Mouse (Mus musculus) embryonic fibroblast, embryonic 13.5 days (primary cell): ENCODE measurements around the gene Ago4.

ENCODE experiments used
- CTCF ChIP-seq: IDR thresholded peaks from 2 replicates; pipeline ENCODE4 v1.5.1; 2011; ENCODE audit warnings: mild to moderate bottlenecking, control low read depth, low read length, moderate library complexity, borderline replicate concordance; ENCODE audit not compliant: insufficient read depth
- POLR2A ChIP-seq: IDR thresholded peaks from 2 replicates; pipeline ENCODE4 v1.6.1; 2011; ENCODE audit warnings: low read depth, mild to moderate bottlenecking, control low read depth, low read length, moderate library complexity

DNA sequence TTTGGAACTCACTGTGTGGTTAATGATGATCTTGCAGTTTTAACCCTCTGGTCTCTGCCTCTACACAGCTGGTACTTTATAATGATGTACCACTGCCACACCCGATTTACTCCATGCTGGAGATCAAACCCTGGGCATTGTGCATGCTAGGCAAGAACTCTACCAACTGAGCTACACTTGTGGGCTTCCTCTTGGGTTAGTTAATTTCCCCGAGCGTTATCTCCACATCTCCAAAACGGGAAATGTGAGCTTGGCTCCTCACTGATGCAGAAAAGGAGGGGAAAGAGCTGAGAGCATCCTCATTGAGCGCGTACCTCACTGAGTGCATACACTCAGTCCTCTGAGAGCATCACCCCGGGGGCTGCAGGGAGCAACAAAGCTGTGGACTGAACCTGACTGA, 9.6 kb upstream of the Ago4 start:
- TF ChIP-seq CTCF, result no peak
- TF ChIP-seq POLR2A, result no peak
